Mouse (Mus musculus) macrophage (primary cell): ENCODE measurements around the gene Fkbp5. TPM values are rescaled to one million over a fixed set of nuclear protein-coding genes. Genes with fewer than 3 reads are reported as not detected.

Experiments used
- H3K27ac ChIP-seq: fragments of 350-480 bp; formaldehyde crosslinking; 2 replicates; pipeline ENCODE4 v1.9.0; 2021
- H3K36me3 ChIP-seq: fragments of 350-480 bp; formaldehyde crosslinking; 2 replicates; pipeline ENCODE4 v1.9.0; 2021; ENCODE audit errors: inconsistent target
- H3K4me3 ChIP-seq: fragments of 350-480 bp; formaldehyde crosslinking; 2 replicates; pipeline ENCODE4 v1.9.0; 2021; ENCODE audit errors: inconsistent target
- H3K79me2 ChIP-seq: fragments of 350-480 bp; formaldehyde crosslinking; 2 replicates; pipeline ENCODE4 v1.9.0; 2021; ENCODE audit errors: inconsistent target
- WGBS: methylation state at CpG from one replicate; pipeline ENCODE4 v1.1.7; 2026; ENCODE audit warnings: inconsistent platforms; ENCODE audit not compliant: missing documents; 5-methylcytosine and 5-hydroxymethylcytosine counted together
- polyA plus RNA-seq: library from polyadenylated mRNA; stranded (reverse); fragments of 250-400 nt; gene quantifications from 3 replicates; pipeline ENCODE4 v1.2.4, GENCODE M21; 2018; ENCODE audit warnings: inconsistent platforms

The Fkbp5 gene
- polyA plus RNA-seq, 1 experiment from 2014 or later, result 5.8 TPM

GRCm38 (mm10) chr17:28445886-28446819 is 71.2 kb downstream of the Fkbp5 start:
- no peak overlapping the region for H3K27ac ChIP-seq
- peaks cover 46% of the 10 kb centered on the region; the same call in 1 of the 2 replicates for H3K79me2 ChIP-seq

GRCm38 (mm10) chr17:28442661-28443060 is 74.7 kb downstream of the Fkbp5 start:
- H3K27ac ChIP-seq, result no peak overlapping the region
- WGBS, result 31% methylated on average over 6 of the region's 6 CpGs
- no peaks in the 10 kb centered on the region for H3K36me3 ChIP-seq
- peaks cover 33% of the 10 kb centered on the region; the same call in 1 of the 2 replicates for H3K79me2 ChIP-seq
- H3K4me3 ChIP-seq, result no peak overlapping the region

More at GRCm38 (mm10) chr17:28445886-28446819, 71.2 kb downstream of the Fkbp5 start:
- WGBS, result 91% methylated on average over 12 of the region's 12 CpGs
- Histone ChIP-seq H3K36me3 (no peaks in the 10 kb centered on the region), H3K4me3 (no peak overlapping the region)

- H3K36me3 ChIP-seq, result no peaks in the 10 kb centered on the region
- peaks cover 9% of the 10 kb centered on the region; the same call in 1 of the 2 replicates for H3K79me2 ChIP-seq
- H3K4me3 ChIP-seq, result no peak overlapping the region
- WGBS, result 47% methylated on average over 6 of the region's 6 CpGs
- H3K27ac ChIP-seq, result no peak overlapping the region
Measured at GRCm38 (mm10) chr17:28438342-28439115, 78.8 kb downstream of the Fkbp5 start.

GRCm38 (mm10) chr17:28437938-28438337 is 79.4 kb downstream of the Fkbp5 start:
- 94% methylated on average over 2 of the region's 2 CpGs for WGBS
- Histone ChIP-seq H3K79me2 (peaks cover 7% of the 10 kb centered on the region; the same call in 1 of the 2 replicates), H3K27ac (no peak overlapping the region), H3K4me3 (no peak overlapping the region), H3K36me3 (no peaks in the 10 kb centered on the region)

- H3K36me3 ChIP-seq, result no peaks in the 10 kb centered on the region
- 23% methylated on average over 5 of the region's 5 CpGs for WGBS
Measured at GRCm38 (mm10) chr17:28434921-28435485, 82.3 kb downstream of the Fkbp5 start.

GRCm38 (mm10) chr17:28433029-28433428 is 84.3 kb downstream of the Fkbp5 start:
- no peaks in the 10 kb centered on the region for H3K79me2 ChIP-seq
- 30% methylated on average over 6 of the region's 6 CpGs for WGBS
- no peak overlapping the region for H3K4me3 ChIP-seq
- H3K27ac ChIP-seq, result no peak overlapping the region
- H3K36me3 ChIP-seq, result no peaks in the 10 kb centered on the region

More at GRCm38 (mm10) chr17:28434921-28435485, 82.3 kb downstream of the Fkbp5 start:
- Histone ChIP-seq H3K79me2 (no peaks in the 10 kb centered on the region), H3K4me3 (no peak overlapping the region), H3K27ac (peak overlapping the region; percentile 21; the same call in 1 of the 2 replicates)

- 63% methylated on average over 6 of the region's 6 CpGs for WGBS
- H3K4me3 ChIP-seq, result no peak overlapping the region
- H3K36me3 ChIP-seq, result no peaks in the 10 kb centered on the region
- H3K27ac ChIP-seq, result no peak overlapping the region
- H3K79me2 ChIP-seq, result no peaks in the 10 kb centered on the region
Measured at GRCm38 (mm10) chr17:28431931-28432335, 85.4 kb downstream of the Fkbp5 start.

- H3K79me2 ChIP-seq, result no peaks in the 10 kb centered on the region
- H3K36me3 ChIP-seq, result no peaks in the 10 kb centered on the region
- WGBS, result 93% methylated on average over 7 of the region's 7 CpGs
- no peak overlapping the region for H3K27ac ChIP-seq
- H3K4me3 ChIP-seq, result no peak overlapping the region
Measured at GRCm38 (mm10) chr17:28431038-28431437, 86.3 kb downstream of the Fkbp5 start.

- WGBS, result 75% methylated on average over 15 of the region's 15 CpGs
- Histone ChIP-seq H3K27ac (no peak overlapping the region), H3K36me3 (no peaks in the 10 kb centered on the region), H3K4me3 (no peak overlapping the region), H3K79me2 (no peaks in the 10 kb centered on the region)
Measured at GRCm38 (mm10) chr17:28428474-28429258, 88.7 kb downstream of the Fkbp5 start.

GRCm38 (mm10) chr17:28427666-28428065 is 89.7 kb downstream of the Fkbp5 start:
- H3K4me3 ChIP-seq, result no peak overlapping the region
- no peaks in the 10 kb centered on the region for H3K79me2 ChIP-seq
- 93% methylated on average over 6 of the region's 6 CpGs for WGBS
- no peaks in the 10 kb centered on the region for H3K36me3 ChIP-seq
- no peak overlapping the region for H3K27ac ChIP-seq

- no peaks in the 10 kb centered on the region for H3K36me3 ChIP-seq
- no peak overlapping the region for H3K27ac ChIP-seq
- WGBS, result 95% methylated on average over 6 of the region's 6 CpGs
- H3K4me3 ChIP-seq, result no peak overlapping the region
- no peaks in the 10 kb centered on the region for H3K79me2 ChIP-seq
Measured at GRCm38 (mm10) chr17:28424373-28424772, 93.0 kb downstream of the Fkbp5 start.

GRCm38 (mm10) chr17:28421071-28421470 is 96.3 kb downstream of the Fkbp5 start:
- H3K27ac ChIP-seq, result peak overlapping the region; percentile 58
- no peaks in the 10 kb centered on the region for H3K79me2 ChIP-seq
- no peak overlapping the region for H3K4me3 ChIP-seq
- H3K36me3 ChIP-seq, result no peaks in the 10 kb centered on the region
- 89% methylated on average over 4 of the region's 5 CpGs for WGBS

GRCm38 (mm10) chr17:28420229-28421051 is 96.9 kb downstream of the Fkbp5 start:
- no peak overlapping the region for H3K4me3 ChIP-seq
- H3K79me2 ChIP-seq, result no peaks in the 10 kb centered on the region
- H3K36me3 ChIP-seq, result no peaks in the 10 kb centered on the region
- H3K27ac ChIP-seq, result peak overlapping the region; percentile 58
- 15% methylated on average over 12 of the region's 12 CpGs for WGBS
